Mouse (Mus musculus) bone marrow, adult 2 months (tissue): ENCODE results near the gene Gm49711. TPM values are rescaled to one million over a fixed set of nuclear protein-coding genes. Genes with fewer than 3 reads are reported as not detected.
"Not testable (repeated sequence)": the region's sequence is repeated elsewhere in the genome, so short reads cannot be mapped to it uniquely, and the experiment has no call there.

Experiments used
- H3K27ac ChIP-seq: fragments of 200-500 bp; 2 replicates; pipeline ENCODE4 v1.5.1; 2012; ENCODE audit warnings: low read depth, mild to moderate bottlenecking, control low read depth, inconsistent platforms, low read length; ENCODE audit not compliant: control insufficient read depth, poor library complexity, insufficient read depth
- H3K4me1 ChIP-seq: fragments of 200-500 bp; 2 replicates; pipeline ENCODE4 v1.6.1; 2011; ENCODE audit warnings: low read length; ENCODE audit not compliant: control insufficient read depth, insufficient read depth
- H3K4me3 ChIP-seq: fragments of 200-500 bp; replicated peaks from 2 replicates; pipeline ENCODE3; 2011; ENCODE audit warnings: mild to moderate bottlenecking, low read depth, low read length, control low read depth; ENCODE audit not compliant: control insufficient read depth
- CTCF ChIP-seq: fragments of 200-500 bp; IDR thresholded peaks from 2 replicates; pipeline ENCODE4 v1.5.1; 2011; ENCODE audit warnings: low read length, control low read depth; ENCODE audit not compliant: control insufficient read depth, insufficient read depth
- POLR2A ChIP-seq: fragments of 200-500 bp; IDR thresholded peaks from 2 replicates; pipeline ENCODE4 v1.6.1; 2011; ENCODE audit warnings: low read depth, mild to moderate bottlenecking, control low read depth, low read length, borderline replicate concordance; ENCODE audit not compliant: control insufficient read depth
- WGBS: fragments of 180-500 bp; shearing (Covaris S2); methylation state at CpG from one replicate; pipeline ENCODE4 v1.1.7; 2018; 5-methylcytosine and 5-hydroxymethylcytosine counted together
- polyA plus RNA-seq: library from polyadenylated mRNA; stranded (reverse); fragments of >200 nt; gene quantifications from 2 replicates; pipeline ENCODE4 v1.2.4, GENCODE M21; 2011; ENCODE audit warnings: low replicate concordance; ENCODE audit not compliant: missing spikeins, insufficient read depth, insufficient read length

Gene Gm49711
- polyA plus RNA-seq, 1 experiment, result not detected

- 24% methylated on average over 3 of the region's 3 CpGs for WGBS
- TF ChIP-seq POLR2A (no peak), CTCF (no peak)
- H3K4me1 ChIP-seq, result peaks cover 2% of the 10 kb centered on the region; the same call in 1 of the 2 replicates
- no peak overlapping the region for H3K27ac ChIP-seq
- no peak overlapping the region for H3K4me3 ChIP-seq
Measured at GRCm38 (mm10) chr16:92089225-92089624, 31.1 kb downstream of the Gm49711 start.

- Histone ChIP-seq H3K4me1 (peaks cover 2% of the 10 kb centered on the region; the same call in 1 of the 2 replicates), H3K27ac (no peak overlapping the region), H3K4me3 (no peak overlapping the region)
- TF ChIP-seq POLR2A (no peak), CTCF (no peak)
- WGBS, result 82% methylated on average over 5 of the region's 5 CpGs
Measured at GRCm38 (mm10) chr16:92091876-92092275, 33.8 kb downstream of the Gm49711 start.

GRCm38 (mm10) chr16:92098351-92099051, 40.4 kb downstream of the Gm49711 start:
- H3K4me1 ChIP-seq, result no peaks in the 10 kb centered on the region
- no peak overlapping the region for H3K27ac ChIP-seq
- WGBS, result 88% methylated on average over 10 of the region's 10 CpGs
- H3K4me3 ChIP-seq, result no peak overlapping the region
- TF ChIP-seq POLR2A (no peak), CTCF (no peak)

- Histone ChIP-seq H3K27ac (no peak overlapping the region), H3K4me3 (no peak overlapping the region), H3K4me1 (no peaks in the 10 kb centered on the region)
- TF ChIP-seq POLR2A (no peak), CTCF (no peak)
- 92% methylated on average over 16 of the region's 16 CpGs for WGBS
Measured at GRCm38 (mm10) chr16:92099598-92099997, 41.5 kb downstream of the Gm49711 start.

GRCm38 (mm10) chr16:92100111-92100510, 42.0 kb downstream of the Gm49711 start:
- Histone ChIP-seq H3K27ac (no peak overlapping the region), H3K4me3 (no peak overlapping the region), H3K4me1 (no peaks in the 10 kb centered on the region)
- 86% methylated on average over 4 of the region's 4 CpGs for WGBS
- TF ChIP-seq CTCF, result no peak
- no peak for TF ChIP-seq POLR2A

- H3K4me3 ChIP-seq, result no peak overlapping the region
- no peaks in the 10 kb centered on the region for H3K4me1 ChIP-seq
- no peak for TF ChIP-seq CTCF
- no peak for TF ChIP-seq POLR2A
- 86% methylated on average over 5 of the region's 5 CpGs for WGBS
- no peak overlapping the region for H3K27ac ChIP-seq
Measured at GRCm38 (mm10) chr16:92102115-92102514, 44.0 kb downstream of the Gm49711 start.

GRCm38 (mm10) chr16:92102931-92103330, 44.8 kb downstream of the Gm49711 start:
- H3K4me1 ChIP-seq, H3K4me3 ChIP-seq, H3K27ac ChIP-seq: not testable (repeated sequence)
- WGBS, result 86% methylated on average over 6 of the region's 7 CpGs

- Histone ChIP-seq H3K27ac (no peak overlapping the region), H3K4me3 (no peak overlapping the region), H3K4me1 (no peaks in the 10 kb centered on the region)
- TF ChIP-seq CTCF (no peak), POLR2A (no peak)
- WGBS, result 84% methylated on average over 9 of the region's 9 CpGs
Measured at GRCm38 (mm10) chr16:92103572-92104331, 45.6 kb downstream of the Gm49711 start.
